Mouse (Mus musculus): ENCODE data around the gene Slc22a16.
"Not testable (repeated sequence)": the region's sequence is repeated elsewhere in the genome, so short reads cannot be mapped to it uniquely, and the experiment has no call there.

GRCm38 (mm10) chr10:40532586-40532985 lies 37.5 kb upstream of the Slc22a16 start:
- TF ChIP-seq CTCF (IDR thresholded peaks at IDR 0.05; ENCODE audit: low read depth, low read length); GATA1 (IDR thresholded peaks at IDR 0.05; ENCODE audit: borderline replicate concordance, low read length); GATA2 (IDR thresholded peaks at IDR 0.05; ENCODE audit: borderline replicate concordance, low read depth, low read length); POLR2AphosphoS5 (IDR thresholded peaks at IDR 0.05; ENCODE audit: insufficient replicate concordance, low read depth, low read length): not testable (repeated sequence)

Data from G1E (cell line).